Mouse (Mus musculus) adrenal gland, postnatal 4 days (tissue): ENCODE measurements around the gene Gm20388. TPM values are rescaled to one million over a fixed set of nuclear protein-coding genes. Genes with fewer than 3 reads are reported as not detected.

Experiments used
- DNase-seq, 2 experiments: peaks; one replicate each; pipeline ENCODE4 v3.0.0; 2021 to 2022; ENCODE audit warnings: low spot score in 2 of 2, mixed read lengths in 2 of 2
- total RNA-seq, 2 experiments: library from RNA; stranded (reverse); gene quantifications; 2 replicates each; pipeline ENCODE4 v1.2.3; 2021

The Gm20388 gene
- total RNA-seq, 2 experiments from 2014 or later = 8.8 TPM; not detected in 1

- peak in 1 of 2 experiments; percentile 49 for DNase-seq
Observed at GRCm38 (mm10) chr8:122656056-122656999, 2745.7 kb downstream of the Gm20388 start.

GRCm38 (mm10) chr8:122658149-122658806 is 2747.6 kb downstream of the Gm20388 start:
- no peak for DNase-seq

GRCm38 (mm10) chr8:122658807-122659160 is 2748.1 kb downstream of the Gm20388 start:
- no peak for DNase-seq

GRCm38 (mm10) chr8:122660022-122660421 is 2749.4 kb downstream of the Gm20388 start:
- no peak for DNase-seq

- DNase-seq = no peak
Observed at GRCm38 (mm10) chr8:122661138-122661537, 2750.5 kb downstream of the Gm20388 start.

- DNase-seq = no peak
Observed at GRCm38 (mm10) chr8:122661894-122662293, 2751.3 kb downstream of the Gm20388 start.

- no peak for DNase-seq
Observed at GRCm38 (mm10) chr8:122663106-122663505, 2752.5 kb downstream of the Gm20388 start.

- no peak for DNase-seq
Observed at GRCm38 (mm10) chr8:122663670-122664069, 2753.0 kb downstream of the Gm20388 start.

GRCm38 (mm10) chr8:122665221-122665620 is 2754.6 kb downstream of the Gm20388 start:
- DNase-seq = no peak

- peak in 1 of 2 experiments; percentile 58 for DNase-seq
Observed at GRCm38 (mm10) chr8:122665667-122666316, 2755.2 kb downstream of the Gm20388 start.

GRCm38 (mm10) chr8:122666338-122666764 is 2755.7 kb downstream of the Gm20388 start:
- DNase-seq = no peak

GRCm38 (mm10) chr8:122666827-122667226 is 2756.2 kb downstream of the Gm20388 start:
- no peak for DNase-seq

- no peak for DNase-seq
Observed at GRCm38 (mm10) chr8:122667854-122668253, 2757.2 kb downstream of the Gm20388 start.

GRCm38 (mm10) chr8:122669370-122669769 is 2758.7 kb downstream of the Gm20388 start:
- DNase-seq = no peak

GRCm38 (mm10) chr8:122670001-122670400 is 2759.4 kb downstream of the Gm20388 start:
- no peak for DNase-seq

- no peak for DNase-seq
Observed at GRCm38 (mm10) chr8:122670718-122671117, 2760.1 kb downstream of the Gm20388 start.

GRCm38 (mm10) chr8:122671894-122672293 is 2761.3 kb downstream of the Gm20388 start:
- no peak for DNase-seq

GRCm38 (mm10) chr8:122673989-122674388 is 2763.3 kb downstream of the Gm20388 start:
- no peak for DNase-seq

- DNase-seq = no peak
Observed at GRCm38 (mm10) chr8:122674999-122675398, 2764.4 kb downstream of the Gm20388 start.

- DNase-seq = no peak
Observed at GRCm38 (mm10) chr8:122675596-122676420, 2765.2 kb downstream of the Gm20388 start.
